Mouse (Mus musculus) liver, adult 2 months (tissue): ENCODE measurements around the gene Erp27.

Experiments
- CTCF ChIP-seq: fragments of 200-500 bp; IDR thresholded peaks from 2 replicates; pipeline ENCODE4 v1.5.1; 2011; ENCODE audit warnings: low read depth, low read length, control low read depth
- POLR2A ChIP-seq: fragments of 200-500 bp; IDR thresholded peaks from 2 replicates; pipeline ENCODE4 v1.6.1; 2011; ENCODE audit warnings: low read length, control low read depth; ENCODE audit not compliant: insufficient read depth; ENCODE audit errors: extremely low read depth

DNA sequence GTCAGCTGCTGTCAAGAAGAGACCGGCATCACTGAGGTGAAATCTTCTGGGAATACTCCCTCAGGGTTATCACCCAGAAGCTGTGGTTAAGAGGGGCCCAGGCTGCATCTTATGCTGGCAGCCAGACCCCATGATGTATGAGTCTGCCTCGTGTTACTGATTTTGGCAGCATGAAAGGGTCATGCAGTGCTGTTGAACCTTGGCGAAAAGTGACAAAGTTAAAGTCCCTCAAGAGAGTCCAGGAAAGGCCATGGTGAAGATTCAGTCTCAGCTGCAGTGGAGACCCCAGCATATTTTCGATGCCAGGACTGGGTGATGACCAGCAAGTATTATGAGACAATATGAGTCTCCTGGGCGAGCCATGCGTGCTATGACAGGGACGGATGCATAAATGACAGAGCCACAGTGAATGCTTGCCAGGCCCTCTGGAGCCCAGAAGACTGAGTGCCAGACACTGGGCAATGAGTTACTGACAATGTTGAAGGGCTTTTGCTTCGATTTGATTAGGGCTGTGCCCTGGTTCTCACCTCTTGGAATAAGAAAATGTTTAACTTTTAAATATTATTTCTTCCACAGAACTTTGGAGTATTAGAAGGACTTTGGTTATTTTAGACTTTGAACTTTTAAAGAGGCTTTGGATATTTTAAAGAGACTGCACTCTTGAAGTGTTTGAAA lies 6.1 kb downstream of the Erp27 start:
- TF ChIP-seq POLR2A (no peak), CTCF (no peak)
